Comparison of ENCODE assay signal across 16 mouse cellular contexts in genomic region chr4:149148084-149148483, GRCm38 (mm10). TPM values are rescaled to one million over a fixed set of nuclear protein-coding genes. Genes with fewer than 3 reads are reported as not detected.
"Had no signal": no experiment of that assay in that cellular context is flagged by ENCODE, and none has a peak within 500 bp of the region (broad histone marks: within the 10 kb centered on the region; RNA-seq: fewer than 3 reads in every experiment).

No protein-coding gene starts in this region.

- H3K27me3 ChIP-seq: limb, embryonic 12.5 days; lung, embryonic 15.5 days; midbrain, embryonic 12.5 days; neural tube, embryonic 12.5 days had no signal

- H3K9me3 ChIP-seq: limb, embryonic 12.5 days; lung, embryonic 15.5 days; neural tube, embryonic 12.5 days had no signal

- DNase-seq: kidney, adult 9 months; kidney, postnatal 14 days; layer of hippocampus, adult 9-11 months; layer of hippocampus, postnatal 36 days; lung, postnatal 14 days; thymus, postnatal 36 days had no signal

- H3K9ac ChIP-seq: limb, embryonic 12.5 days; lung, embryonic 15.5 days; midbrain, embryonic 12.5 days; neural tube, embryonic 12.5 days had no signal

- H3K27ac ChIP-seq: limb, embryonic 12.5 days; lung, embryonic 15.5 days; macrophage; midbrain, embryonic 12.5 days; neural tube, embryonic 12.5 days had no signal

- H3K4me3 ChIP-seq: limb, embryonic 12.5 days; lung, embryonic 15.5 days; megakaryocyte, embryonic 14.5 days; midbrain, embryonic 12.5 days; neural tube, embryonic 12.5 days had no signal

- H3K4me1 ChIP-seq: midbrain, embryonic 12.5 days; neural tube, embryonic 12.5 days had no signal

- H3K4me2 ChIP-seq: limb, embryonic 12.5 days; lung, embryonic 15.5 days; midbrain, embryonic 12.5 days; neural tube, embryonic 12.5 days had no signal

- ATAC-seq: intestine, postnatal 0 days had no signal

RNA-seq across cellular contexts. Expression of gene Cort, which starts 21.5 kb away (rescaled TPM):
- polyA plus RNA-seq: intestine, postnatal 0 days; liver, adult 2 months; liver, embryonic 16.5 days; macrophage; thymus, postnatal 0 days had no signal
